Mouse (Mus musculus) right cerebral cortex, postnatal 14 days (tissue): ENCODE results near the gene Tenm3.

Experiments
- DNase-seq: peaks from one replicate; pipeline ENCODE4 v3.0.0; 2022

Gene Tenm3

GRCm38 (mm10) chr8:48740147-48740881, 103.4 kb downstream of the Tenm3 start:
- DNase-seq = peak; percentile 38

DNA sequence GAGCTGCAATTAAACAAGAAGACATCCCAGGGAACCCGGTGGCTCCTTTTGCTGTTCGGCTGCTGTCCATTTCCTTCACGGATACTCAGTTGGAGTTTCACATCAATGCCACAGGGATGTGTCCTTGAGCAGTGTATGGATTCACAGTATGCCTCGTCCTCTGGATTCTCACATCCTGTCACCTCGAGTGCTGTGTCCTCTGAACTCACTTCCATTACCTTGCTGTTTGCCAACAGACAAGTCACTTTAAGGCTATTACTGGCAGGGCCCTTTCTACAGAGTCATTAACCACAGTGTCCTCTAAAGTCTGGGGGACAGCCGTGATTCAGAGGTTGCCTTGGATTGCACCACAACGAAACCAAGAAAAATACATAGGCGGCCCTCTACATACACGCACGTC, 110.0 kb downstream of the Tenm3 start:
- no peak for DNase-seq

DNA sequence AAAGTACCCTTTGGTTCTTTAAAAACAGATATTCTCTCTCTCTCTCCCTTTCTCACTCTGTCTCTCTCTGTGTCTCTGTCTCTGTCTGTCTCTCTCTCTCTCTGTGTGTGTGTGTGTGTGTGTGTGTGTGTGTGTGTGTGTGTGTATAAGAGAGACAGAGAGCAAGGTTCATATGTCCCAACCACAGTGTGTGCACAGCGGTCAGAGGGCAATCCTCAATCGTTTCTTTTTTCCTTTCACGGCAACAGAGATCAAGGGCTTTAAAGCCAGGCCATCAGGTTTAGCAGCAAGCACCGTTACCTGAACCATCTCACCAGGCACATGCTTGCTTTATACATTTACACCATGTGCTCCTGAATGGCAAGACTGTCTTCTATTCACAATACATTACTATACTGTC, 110.7 kb downstream of the Tenm3 start:
- DNase-seq = no peak

GRCm38 (mm10) chr8:48730701-48731100, 113.0 kb downstream of the Tenm3 start:
- no peak for DNase-seq

- no peak for DNase-seq
These were observed 114.7 kb downstream of the Tenm3 start for GRCm38 (mm10) chr8:48728833-48729690.

DNA sequence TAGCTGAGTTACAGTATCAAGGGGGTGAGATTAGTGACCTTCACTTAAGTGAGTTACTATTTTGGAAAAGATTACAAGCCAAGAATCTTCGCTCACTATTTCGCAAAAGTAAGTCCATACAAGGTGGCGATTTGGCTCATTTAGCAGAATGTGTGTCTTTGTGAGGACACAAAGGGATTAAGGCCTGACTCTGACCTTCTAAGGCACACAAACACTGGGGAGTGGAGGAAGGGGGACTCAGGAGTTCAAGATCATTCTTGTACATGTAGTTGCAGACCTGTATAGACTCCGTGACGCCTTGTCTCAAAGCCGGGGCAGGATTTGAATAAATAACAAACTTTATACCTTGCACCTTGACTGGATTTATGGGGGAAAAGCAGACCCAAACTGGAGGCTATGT, 115.7 kb downstream of the Tenm3 start:
- no peak for DNase-seq

DNA sequence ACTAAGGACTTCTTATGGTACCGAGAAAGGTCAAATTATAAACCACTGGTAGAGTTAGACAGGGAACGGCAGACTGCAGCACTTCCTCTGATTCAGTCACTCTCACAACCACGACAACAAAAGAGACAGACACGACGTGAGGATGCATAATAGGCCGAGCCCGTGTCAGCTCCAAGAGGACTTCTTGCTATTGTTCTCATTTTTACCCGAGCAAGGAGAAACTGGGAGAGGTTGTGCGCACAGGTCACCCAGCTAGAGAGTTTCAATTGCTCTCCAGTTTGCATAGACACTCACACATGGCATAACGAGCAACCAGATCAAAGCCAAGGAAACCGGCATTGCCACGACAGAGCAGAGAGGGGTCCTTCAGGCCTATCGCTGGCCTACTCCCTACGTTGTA, 121.0 kb downstream of the Tenm3 start:
- DNase-seq = no peak

GRCm38 (mm10) chr8:48722318-48722717, 121.4 kb downstream of the Tenm3 start:
- no peak for DNase-seq

GRCm38 (mm10) chr8:48721376-48721775, 122.4 kb downstream of the Tenm3 start:
- DNase-seq = no peak

DNA sequence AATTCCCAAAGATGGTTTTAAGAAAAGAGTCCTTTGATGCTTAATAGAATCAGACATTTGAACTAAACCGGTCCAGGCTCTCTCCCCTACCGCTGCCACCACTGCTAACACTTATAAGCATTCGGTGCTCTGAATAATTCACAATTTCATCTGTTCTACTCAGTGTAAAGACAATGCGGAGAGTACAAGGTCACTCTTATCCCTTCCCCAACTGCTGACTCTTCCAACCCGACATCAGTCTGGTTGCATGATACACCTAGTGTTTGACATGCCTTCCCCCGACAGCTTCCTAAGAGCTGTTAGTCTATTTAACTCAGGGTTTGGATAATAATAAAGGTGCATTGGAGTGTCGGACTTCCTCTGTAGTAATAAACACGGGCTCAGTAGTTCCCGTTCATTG, 128.1 kb downstream of the Tenm3 start:
- DNase-seq = no peak

DNA sequence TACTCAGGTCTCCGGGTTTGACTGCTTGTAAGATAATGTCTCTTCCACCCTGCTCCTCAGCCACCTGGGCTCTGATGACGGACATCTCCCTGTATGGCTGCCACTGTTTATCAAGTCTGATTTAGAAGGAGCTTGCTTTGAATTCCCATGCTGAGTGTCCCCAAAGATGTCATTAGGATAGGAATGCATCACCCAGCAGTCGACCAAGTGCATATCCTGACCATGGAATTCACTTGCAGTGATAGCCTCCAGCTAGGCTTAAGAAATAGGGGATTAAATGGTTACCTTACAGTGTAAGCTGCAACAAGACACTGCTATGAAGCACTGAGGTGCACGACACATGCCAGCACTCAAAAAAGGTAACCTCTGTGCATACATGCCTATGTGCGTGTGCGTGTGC, 137.1 kb downstream of the Tenm3 start:
- DNase-seq = no peak

GRCm38 (mm10) chr8:48704885-48705515, 138.8 kb downstream of the Tenm3 start:
- DNase-seq = no peak

- DNase-seq = no peak
These were observed 139.3 kb downstream of the Tenm3 start for GRCm38 (mm10) chr8:48704485-48704884.

DNA sequence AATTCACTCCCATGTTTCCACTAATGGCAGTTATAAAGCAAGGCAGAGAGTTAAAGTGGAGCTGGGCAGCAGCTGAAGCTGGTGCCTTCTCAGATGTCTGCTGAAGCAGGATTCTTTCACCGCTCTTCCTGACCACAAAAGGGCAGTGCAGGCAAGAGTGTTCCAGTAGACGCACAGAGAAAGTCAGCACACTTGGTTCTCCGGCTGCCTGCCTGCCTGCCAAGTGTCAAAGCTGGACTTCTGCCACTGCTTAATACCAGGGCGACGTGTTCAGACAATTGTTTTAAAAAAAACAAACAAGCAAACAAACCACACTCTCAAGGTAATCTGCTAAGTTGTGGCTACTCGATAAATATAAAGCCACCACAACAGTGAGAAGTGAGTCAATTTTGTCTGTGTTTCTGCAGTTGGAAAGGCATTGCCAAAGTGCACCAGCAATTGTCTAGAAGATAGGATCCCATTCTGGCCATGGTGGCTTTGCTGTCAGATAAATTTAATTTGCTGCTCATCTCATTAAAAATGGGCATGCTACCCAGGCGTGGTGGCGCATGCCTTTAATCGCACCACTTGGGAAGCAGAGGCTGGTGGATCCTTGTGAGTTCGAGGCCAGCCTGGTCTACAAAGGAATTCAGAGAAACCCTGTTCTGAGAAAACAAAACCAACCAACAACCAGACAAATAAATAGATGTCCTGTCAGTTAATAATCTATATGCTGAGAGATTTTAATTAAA, 152.9 kb downstream of the Tenm3 start:
- DNase-seq = no peak

DNA sequence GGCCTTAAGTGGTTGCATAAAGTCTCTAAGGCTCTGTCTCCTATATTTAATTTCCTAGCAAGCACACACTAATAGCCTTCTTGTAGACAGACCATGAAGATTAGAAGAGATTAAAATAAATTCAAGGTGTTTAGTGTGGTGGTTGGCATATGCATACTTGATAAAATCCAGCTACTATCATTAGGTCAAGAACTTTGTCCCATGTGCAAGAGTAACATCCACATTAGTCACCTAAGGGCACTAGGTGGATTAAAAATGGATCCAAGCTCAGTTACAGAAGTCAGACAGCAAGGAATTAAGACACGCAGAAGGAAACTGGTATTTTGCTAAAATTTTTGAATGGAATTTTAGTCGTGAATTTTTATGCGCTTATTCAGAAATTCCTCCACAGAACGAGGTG, 155.0 kb downstream of the Tenm3 start:
- DNase-seq = no peak

DNA sequence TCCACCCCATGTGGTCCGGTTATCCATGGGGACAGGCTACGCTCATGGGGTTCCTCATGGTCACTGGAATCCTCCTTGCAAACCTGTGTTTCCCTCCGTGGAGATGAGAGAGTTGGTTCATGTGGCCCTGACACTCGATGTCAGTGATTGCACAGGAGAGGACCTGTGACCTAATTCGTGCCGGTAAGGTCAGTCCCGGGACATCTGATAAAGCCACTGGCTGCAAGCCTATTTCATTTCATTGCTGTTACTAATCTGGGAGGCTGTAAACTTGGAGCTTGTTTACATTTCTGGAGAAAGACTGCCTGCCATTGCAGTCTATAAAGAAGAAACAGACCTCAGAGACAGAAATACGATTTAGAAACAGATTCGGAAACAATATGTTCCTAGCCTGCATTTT, 155.6 kb downstream of the Tenm3 start:
- no peak for DNase-seq

- no peak for DNase-seq
These were observed 170.3 kb downstream of the Tenm3 start for GRCm38 (mm10) chr8:48673476-48673875.

- peak; percentile 15 for DNase-seq
These were observed 171.3 kb downstream of the Tenm3 start for GRCm38 (mm10) chr8:48672471-48672870.

DNA sequence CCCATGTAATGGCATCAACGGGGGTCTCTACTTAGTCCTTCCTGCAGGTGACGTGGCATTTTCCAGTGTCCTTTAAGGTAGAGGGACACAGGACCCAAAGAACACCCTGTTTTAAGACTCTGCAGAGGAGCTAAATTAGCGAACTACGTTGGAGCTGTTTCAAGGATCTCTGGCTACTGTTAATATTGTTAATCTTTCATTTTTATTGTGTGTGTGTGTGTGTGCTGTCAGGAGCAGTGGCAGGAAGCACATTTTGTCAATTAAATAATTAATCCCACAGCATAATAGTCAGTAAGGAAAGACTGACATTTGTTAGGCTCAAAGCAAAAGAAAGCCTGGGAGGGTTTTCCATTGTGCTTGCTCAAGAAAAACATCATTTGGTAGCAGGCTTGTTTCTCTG, 172.4 kb downstream of the Tenm3 start:
- DNase-seq = no peak

- no peak for DNase-seq
These were observed 172.9 kb downstream of the Tenm3 start for GRCm38 (mm10) chr8:48670895-48671294.

GRCm38 (mm10) chr8:48670387-48670786, 173.4 kb downstream of the Tenm3 start:
- DNase-seq = no peak

GRCm38 (mm10) chr8:48665193-48665592, 178.6 kb downstream of the Tenm3 start:
- no peak for DNase-seq

GRCm38 (mm10) chr8:48659226-48659625, 184.5 kb downstream of the Tenm3 start:
- DNase-seq = no peak
